Mouse (Mus musculus) cerebellum, adult 18-20 months (tissue): ENCODE results near the gene Entpd8.

Experiments used
- DNase-seq, 2 experiments: peaks; one replicate each; pipeline ENCODE4 v3.0.0; 2021

The Entpd8 gene

DNA sequence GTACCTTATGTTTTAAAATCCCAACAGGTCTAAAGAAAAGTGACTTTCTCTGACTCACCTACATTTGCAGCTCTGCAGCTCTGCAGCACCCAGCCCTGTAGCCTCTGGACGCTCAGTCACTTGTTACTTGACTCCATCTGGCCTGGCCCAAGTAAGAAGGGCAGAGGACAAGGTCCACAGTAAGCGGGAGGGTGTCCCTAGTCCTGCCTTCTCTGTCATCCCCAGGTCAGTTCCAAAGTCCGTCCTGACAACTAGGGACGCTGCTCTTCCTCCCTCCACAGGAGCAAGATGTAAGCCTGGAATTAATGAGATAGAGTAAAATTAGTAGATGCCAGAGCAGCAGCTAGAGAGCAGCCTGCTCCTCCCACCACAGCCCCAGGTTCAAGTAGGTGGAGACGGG is at the start of gene Entpd8:
Gene Entpd8 (plus strand): TSS at position 229 of the 400 bp plus-strand sequence.
- no peak for DNase-seq

DNA sequence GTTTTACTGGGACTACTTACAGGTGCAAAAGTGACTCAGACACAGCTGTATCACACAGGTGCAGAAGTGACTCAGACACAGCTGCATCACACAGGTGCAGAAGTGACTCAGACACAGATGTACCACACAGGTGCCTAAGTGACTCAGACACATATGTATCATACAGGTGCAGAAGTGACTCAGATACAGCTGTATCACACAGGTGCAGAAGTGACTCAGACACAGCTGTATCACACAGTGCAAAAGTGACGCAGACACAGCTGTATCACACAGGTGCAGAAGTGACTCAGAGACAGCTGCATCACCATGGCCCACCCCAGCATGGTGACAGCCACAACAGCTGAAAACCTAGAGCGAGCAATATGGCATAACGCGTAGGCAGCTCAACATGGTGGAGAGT is 45.1 kb upstream of the Entpd8 start:
- no peak for DNase-seq

DNA sequence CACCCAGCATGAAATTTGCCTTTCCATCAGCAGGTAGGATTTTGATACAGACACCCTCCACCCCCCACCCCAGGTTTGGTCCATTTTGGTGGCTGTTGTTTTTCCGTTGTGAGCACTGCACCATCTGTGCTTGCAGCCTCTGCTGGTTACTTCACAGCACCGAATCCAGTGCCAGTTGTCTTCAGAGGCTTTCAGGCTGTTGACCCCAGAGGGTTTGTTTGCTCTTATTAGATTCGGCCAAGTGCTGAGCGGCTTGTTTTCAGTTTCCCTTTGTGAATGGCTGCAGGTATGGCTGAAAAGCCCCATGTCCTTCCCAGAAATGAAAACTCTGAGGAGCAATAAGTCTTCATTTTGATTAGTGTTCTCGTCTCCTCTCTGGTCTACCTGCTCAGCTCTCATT is 40.0 kb upstream of the Entpd8 start:
- no peak for DNase-seq

DNA sequence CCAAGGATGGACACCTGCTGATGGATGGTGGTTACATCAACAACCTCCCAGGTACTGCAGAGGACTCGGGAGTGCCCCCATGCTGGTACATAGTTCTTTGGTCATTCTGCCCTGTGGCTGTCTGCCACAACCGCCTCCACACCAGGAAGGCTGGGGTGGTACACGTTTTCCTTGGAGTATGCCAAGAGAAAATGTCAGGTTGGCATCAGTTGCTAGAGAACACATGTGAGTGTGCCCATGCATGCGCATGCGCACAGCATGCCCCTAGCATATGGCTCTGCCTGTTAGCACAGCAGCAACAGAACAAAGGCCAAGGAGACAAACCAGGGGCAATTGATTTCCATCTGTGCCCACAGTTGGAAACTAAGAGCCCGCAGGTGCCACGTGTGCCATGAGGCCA is 29.2 kb upstream of the Entpd8 start:
- peak; percentile 73 to 77 for DNase-seq

DNA sequence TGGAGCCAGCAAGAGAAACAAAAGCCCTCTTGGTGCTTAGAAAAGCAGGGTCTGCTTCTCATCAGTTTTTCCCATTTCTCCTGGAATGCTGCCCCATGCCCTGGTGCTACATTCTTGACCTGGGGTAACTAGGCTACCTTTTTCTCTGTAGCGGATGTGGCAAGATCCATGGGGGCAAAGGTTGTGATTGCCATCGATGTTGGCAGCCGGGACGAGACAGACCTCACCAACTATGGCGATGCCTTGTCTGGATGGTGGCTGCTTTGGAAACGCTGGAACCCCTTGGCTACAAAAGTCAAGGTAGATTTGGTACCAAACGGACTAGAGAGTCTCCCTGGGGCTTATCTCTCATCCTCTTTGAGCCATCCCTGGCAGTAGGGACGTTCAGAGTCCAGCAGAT is 28.7 kb upstream of the Entpd8 start:
- DNase-seq, result no peak

DNA sequence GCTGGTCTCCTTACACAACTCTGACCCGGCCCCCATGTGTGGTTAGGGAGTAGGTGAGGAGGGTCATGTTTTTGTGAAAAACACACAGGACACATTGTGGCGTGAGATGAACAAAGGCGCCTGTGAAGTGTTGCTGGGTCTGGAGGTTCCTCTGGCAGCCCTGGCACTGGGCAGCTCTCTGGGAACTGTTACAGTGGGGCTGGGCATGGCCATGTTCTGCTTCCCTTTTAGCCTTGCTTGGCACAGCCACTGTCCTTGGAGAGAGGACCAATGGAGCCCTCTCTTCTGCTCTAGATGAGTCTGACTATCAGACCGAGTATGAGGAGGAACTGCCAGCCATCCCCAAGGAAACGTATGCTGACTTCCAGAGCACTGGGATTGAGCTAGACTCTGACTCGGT is 27.0 kb upstream of the Entpd8 start:
- DNase-seq, result no peak

DNA sequence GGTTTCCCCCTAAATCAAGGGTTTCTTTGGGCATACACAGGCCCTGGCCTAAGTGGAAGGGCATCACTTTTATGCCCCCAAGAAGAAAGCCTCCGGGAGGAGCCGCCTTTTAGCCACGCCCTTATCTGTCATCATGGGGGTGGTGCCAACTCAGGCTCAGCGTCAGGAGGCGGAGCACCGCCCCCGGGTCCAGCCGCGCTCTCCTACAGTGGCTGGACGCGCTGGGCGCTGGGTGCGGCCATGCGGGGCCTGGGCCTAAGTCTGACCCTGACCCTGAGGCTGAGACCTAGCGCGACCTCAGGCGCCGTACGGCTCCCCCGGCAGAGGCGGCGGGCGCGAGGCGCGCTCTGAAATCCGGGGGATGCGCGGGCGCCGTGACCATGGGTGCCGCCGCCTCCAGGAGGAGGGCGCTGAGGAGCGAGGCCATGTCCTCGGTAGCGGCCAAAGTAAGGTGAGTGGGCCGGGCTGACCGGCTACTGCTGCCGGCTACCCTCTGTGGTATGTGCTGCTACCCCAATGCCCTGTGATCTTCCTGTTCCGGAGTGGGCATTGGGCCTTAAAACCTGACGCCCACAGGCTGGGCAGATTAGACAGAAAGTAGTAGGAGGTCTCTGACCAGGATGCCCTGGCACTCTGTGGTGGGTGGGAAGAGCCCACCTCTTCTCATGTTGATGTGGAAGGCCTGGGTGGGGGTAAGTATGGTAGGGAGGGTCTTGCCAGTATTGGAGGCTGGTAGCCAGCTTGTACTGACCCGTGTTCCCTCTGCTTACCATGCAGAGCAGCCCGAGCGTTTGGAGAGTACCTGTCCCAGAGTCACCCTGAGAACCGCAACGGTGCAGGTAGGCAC is 25.7 kb upstream of the Entpd8 start, which contains the start of gene Nsmf:
Gene Nsmf (plus strand): TSS at position 135 of the 847 bp plus-strand sequence.
- peak; percentile 86 to 87 for DNase-seq

DNA sequence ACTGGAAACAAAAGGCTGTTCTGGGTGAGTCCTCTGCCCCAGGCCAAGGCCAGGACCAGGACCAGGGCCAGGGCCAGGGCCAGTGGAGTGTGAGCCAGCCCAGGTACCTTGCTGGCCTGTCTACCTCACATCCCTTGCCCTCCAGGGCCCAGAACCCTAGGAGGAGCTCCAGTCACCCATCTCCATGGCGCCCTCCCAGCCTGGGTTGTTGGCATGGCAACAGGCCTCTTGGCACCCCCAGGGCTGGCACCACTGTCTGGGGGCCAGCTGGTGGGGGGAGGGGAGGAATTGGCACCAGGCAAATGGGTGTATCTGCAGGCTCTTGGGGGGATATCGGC is 25.1 kb upstream of the Entpd8 start:
- DNase-seq, result peak; percentile 55 to 60

DNA sequence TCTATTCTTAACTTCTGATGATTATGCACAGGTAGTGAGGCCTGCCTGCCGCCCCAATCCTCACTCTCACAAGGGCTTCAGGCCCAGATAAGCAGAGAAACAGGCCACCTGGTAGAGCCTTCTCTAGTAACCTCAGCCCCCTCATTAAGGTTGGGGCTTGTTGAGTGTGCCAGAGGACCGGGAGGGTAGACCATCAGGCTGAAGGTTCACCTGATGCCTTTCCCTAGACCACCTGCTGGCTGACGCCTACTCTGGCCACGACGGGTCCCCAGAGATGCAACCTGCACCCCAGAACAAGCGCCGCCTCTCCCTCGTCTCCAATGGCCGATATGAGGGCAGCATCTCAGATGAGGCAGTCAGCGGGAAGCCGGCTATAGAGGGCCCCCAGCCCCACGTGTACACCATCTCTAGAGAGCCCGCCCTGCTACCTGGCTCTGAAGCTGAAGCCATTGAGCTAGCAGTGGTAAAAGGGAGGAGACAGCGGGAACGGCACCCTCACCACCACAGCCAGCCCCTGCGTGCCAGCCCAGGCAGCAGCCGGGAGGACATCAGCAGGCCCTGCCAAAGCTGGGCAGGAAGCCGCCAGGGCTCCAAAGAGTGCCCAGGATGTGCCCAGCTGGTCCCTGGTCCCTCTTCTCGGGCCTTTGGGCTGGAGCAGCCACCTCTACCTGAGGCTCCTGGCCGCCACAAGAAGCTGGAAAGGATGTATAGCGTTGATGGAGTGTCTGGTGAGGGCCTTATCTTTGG is 24.5 kb upstream of the Entpd8 start:
- DNase-seq, result no peak

DNA sequence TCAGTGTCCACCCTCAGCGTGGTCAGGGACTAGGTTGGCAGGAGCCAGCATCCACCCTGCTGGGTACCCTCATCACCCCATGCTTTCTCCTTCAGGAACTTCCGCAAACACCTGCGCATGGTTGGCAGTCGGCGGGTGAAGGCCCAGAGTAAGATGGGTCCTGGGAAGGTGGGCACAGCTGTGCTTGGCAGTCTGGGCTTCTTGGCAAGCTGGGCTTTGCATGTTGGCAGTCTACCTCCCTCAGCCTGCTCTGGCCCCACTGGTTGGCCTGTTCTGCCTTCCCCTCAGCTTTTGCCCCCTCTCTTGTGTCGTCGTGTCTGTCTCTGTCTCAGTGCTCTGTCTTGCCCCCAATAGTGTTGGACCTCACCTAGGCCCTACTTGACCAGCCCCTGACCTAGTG is 21.2 kb upstream of the Entpd8 start:
- no peak for DNase-seq

DNA sequence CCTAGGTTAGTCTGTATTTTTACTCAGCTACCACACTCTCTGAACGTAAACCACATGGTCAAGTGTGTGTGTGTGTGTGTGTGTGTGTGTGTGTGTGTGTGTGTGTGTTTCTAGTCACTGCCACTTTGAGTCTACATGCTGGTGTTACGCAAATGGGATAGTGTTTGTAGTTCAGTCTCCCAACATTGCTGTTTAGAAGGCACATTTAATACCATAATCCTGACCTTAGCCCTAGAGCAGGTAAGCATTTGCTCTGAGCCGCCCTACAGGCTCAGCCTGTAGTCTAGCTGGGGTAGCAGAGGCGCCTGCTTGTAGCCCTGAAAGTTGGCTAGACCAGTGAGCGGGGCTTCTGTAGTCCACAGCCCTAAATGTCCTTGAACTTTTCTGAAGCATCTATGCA is 16.6 kb upstream of the Entpd8 start:
- no peak for DNase-seq

DNA sequence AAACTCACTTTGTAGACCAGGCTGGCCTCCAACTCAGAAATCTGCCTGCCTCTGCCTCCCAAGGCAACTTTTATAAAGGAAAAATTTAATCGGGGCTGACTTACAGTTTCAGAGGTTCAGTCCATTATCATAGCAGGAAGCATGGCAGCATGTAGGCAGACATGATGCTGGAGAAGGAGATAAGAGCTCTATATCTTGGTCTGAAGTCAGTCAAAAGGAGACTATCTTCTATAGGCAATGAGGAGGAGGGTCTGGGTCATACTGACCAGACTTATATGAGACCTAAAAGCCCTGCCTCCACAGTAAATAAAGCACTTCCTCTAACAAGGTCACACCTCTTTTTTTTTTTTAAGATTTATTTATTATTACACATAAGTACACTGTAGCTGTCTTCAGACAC is 15.8 kb upstream of the Entpd8 start:
- DNase-seq, result no peak

DNA sequence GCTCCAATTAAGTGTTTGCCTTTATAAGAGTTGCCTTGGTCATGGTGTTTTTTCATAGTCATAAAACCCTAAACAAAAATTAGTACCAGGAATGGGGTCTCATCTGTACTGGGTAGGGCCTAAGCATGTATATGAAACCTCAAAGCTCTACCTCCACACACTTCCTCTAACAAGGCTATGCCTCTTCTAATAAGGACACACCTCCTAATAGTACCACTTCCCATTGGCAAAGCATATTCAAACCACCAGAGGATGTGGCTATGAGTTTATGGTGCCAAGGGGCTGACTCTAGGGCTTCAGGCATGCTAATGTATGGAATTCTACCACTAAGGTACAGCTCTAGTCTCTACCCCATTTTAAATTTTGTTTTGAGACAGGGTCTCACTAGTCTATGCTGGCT is 14.6 kb upstream of the Entpd8 start:
- no peak for DNase-seq

DNA sequence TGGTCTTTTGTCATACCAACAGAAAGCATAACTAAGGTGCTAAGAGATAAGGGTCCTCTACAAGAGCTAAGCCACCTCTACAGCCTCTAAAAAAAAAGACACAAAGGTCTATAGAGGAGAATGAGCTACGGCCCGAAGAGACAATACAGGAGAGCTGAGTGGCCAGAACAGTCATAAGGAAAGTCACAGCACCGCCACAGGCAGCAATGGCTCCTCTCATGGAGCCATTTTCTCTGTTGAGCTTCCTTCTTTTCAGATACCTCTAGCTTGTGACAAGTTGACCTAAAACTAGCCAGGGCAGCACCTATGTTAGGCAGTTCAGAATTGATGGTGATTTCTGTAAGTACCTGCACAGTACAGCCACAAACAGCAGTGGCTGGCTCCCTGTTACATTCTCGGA is 13.6 kb upstream of the Entpd8 start:
- no peak for DNase-seq

DNA sequence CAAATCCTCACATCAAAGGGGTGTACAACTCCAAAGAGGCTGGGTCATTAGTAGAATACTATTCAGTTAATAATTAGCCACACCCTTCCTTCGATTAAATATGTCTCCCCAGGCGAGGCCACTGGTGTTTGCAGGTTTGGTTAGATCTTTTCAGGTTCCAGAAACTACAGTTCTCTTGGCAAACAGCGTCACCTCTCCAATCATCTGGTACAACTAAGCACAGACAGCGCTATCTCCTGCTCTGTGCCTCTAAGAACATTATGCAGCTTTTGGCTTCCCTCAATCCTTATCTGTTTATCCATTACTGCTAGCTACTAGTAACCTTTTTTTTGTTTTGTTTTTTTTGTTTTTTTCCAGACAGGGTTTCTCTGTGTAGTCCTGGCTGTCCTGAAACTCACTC is 10.6 kb upstream of the Entpd8 start:
- DNase-seq, result no peak

DNA sequence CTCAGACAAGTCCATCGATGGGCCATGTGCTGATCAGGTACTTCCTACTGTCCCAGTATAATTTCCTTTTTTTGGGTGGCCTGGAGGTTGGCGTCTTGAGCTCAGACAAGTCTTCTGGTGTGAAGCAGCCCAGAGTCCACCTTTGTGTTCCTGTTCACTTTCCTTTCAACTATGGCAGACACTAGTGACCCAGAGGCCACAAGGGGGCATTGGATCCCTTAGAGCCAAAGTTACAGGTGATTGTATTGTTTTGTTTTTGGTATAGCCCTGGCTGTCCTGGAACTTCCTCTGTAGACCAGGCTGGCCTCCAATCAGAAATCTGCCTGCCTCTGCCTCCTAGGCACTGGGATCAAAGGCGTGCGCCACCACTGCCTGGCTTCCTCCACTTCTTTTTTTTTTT is 7.7 kb upstream of the Entpd8 start:
- DNase-seq, result no peak

DNA sequence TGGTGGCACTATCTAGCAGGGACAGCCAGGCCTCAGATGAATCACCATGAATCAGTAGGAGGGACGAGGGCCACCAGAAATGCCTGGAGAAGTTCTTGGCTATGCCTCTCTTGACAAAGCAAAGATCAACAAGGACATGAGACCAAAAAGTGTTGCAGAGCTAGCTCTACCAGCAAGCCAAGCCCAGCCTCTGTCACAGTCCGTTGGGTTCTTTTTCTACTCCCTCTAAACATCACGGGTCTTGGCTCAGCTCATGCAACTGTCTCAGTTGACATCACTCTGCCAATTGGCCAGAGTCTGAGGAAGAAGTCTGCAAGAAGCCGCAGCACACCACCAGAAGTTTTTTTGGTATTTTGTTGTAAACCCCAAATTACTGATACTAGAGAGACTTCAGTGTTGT is 4.6 kb upstream of the Entpd8 start:
- DNase-seq, result no peak

DNA sequence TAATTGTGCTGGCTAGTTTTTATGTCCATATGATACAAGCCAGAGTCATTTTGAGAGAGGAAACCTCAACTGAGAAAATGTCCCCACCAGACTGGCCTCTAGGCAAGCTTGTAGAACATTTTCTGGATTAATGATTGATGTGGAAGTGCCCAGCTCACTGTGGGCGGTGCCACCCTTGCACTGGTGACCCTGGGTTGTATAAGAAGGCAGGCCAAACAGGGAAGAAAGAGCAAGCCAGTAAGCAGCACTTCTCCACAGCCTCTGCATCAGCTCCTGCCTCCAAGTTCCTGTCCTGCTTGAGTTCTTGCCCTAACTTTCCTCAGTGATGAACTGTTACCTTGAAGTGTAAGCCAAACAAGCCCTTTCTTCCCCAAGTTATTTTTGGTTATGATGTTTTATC is 1.1 kb upstream of the Entpd8 start:
- no peak for DNase-seq

DNA sequence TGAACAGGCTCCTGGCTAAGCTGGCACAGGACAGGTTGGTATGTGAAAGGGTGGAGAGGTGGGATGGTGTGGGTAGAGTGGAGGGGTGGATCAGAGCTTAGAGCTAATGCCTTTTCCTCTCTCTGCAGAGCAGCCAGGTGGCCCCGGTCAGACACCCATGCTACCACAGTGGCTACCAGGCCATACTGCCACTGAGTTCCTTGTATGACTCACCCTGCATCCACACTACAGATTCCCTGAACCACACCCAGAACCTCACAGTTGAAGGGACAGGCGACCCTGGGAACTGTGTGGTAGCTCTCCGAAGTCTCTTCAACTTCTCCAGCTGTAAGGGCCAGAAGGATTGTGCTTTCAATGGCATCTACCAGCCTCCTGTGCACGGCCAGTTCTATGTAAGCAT is 3.6 kb downstream of the Entpd8 start:
- DNase-seq, result no peak

DNA sequence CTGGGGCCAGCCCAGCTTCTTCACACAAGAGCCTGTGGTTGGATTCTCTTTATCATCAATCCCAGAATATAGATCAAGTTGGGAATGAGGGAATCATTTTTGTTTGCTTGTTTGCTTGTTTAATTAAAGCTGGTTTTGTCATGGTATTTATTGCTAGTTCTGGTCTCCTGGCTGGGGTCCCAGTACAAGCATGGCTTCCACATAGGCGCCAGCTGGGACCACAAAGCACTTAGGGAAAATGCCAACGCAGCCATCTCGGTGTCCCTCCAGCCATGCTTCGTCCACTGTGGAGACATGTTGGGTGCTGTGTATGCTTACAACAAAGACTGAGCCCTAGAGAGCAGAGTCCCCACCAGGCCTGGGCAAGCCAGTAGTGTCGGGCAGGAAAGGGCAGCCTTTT is 5.5 kb downstream of the Entpd8 start:
- no peak for DNase-seq

DNA sequence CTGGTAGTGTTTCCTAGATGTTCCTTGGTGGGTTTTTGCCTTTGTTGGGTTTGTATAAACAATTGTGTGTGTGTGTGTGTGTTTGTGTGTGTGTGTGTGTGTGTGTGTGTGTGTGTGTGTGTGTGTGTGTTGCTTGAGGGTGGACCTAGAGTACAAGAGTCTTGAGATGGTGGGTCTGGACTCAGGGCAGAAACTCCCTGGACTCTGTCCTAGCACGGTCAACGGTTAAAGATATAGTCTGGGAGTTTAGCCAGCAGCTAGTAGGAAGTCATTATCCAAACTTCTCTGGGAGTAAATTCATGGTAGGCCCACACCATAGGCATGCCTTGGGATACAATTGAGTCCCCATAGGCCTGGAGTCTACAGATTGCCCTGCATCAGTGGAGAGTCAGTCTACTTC is 7.7 kb downstream of the Entpd8 start:
- DNase-seq, result no peak

DNA sequence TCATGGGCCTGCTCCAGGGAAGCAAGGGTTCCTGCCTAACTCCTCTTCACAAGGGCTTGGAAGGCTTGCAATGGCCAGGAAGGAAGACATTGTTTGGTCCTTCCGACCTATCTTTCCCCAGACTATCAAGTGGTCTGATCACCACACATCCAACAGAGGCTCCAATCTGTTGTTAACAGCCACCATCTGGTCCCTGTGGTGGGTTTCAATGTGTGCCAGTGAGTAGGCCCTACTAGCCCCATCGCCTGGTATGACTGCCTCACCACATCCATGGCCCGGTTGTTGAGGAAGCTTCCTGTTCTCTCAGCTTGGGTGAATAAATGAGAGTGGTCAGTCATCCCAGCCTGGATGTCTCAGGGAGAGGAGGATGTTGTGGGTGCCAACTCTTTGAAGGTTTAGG is 8.5 kb downstream of the Entpd8 start:
- DNase-seq, result no peak

DNA sequence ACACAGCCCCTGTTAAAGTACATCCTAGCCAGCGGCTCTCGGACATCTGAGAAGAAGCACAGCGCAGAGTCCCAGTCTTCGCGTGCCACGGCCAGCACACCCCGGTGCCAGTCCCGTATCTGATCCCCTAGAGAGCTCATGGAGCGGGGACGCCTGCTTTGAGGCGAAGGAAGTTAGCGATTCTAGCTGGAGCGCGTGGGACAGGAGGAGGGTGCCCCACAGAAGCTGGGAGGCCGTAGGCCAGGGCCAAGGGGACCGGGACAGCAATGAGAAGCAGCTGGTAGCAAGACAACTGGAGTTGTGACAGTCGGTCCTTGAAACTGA is 14.6 kb downstream of the Entpd8 start:
- DNase-seq, result no peak

DNA sequence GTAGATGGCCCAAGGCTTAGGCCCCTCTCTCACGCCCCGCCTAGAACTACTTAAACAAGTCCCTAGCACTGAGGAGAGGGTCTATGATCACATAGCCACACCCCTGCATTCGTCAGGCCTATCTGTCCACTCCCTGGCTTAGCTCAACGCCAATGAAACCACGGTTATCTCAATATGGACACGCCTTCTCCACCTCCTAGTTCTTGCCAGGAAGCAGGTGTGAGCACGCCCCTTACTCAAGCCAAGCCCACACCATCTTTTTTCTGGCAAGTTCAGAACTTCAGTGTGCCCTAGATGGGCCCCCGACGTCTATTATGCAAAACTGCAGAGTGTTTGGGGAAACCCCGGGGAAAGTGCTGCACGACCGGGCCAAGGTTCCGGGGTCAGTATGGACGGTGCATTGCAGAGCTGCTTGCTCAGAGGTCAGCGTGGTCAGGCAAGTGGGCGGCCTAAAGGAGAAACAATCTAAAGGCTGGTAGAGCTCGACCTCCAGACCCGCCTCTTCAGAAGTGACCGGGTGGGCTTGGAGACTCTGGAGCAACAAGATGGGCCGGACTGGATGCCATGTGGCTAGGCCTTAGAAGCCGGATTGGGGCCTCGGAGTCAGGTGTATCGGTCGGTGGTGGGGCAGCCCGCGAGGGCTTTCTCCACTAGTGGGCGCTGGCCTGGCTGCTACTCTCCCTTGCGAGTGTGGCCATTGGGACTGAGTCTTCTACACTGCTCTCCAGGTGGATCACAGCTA is 15.2 kb downstream of the Entpd8 start, which contains the start of gene Noxa1:
Gene Noxa1 (minus strand): TSS at position 41 of the 742 bp plus-strand sequence.
- no peak for DNase-seq
